Comparison of ENCODE assay signal across 9 mouse cellular contexts in the genomic region with DNA sequence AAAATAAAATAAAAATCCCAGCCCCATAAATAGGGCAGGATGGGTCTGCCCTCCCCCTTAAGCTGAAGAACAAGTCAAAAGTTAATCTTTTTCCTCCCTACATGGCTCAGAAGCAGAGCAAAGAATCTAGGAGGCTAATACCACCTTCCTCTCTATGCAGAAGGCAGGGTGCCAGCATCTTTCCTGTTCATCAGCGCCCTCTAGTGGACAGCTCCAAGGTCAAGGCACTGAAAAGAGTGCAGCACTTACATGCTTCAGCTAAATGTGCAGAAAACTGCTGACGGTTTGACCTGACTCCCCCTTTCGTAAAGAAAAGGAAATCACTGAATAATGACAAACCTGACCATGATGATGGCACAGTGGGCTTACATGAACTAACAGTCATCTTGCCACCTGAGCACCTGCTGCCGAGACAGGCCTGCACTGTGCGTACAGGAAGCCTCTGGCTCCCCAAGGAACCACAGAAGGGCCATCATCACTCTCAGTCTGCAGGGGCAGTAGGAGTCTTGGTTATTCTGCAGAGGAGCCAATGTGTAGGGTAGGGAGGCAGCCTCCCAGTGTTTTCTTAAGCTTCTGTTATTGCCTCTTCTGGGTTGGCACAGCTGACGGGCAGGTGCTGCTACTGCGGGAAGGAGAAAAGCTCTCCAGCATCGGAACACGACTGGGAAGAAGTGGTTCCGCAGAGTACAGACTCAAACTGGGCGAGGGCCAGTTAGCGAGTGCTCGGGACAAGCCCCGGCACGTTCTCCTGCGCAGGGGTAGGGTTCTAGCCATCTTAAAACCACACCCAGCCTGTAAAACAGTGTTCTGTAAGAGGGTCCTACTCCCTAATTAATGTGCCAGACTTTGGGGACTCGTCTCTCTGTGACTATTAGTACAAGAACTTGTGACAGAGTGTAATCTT.
DNase-seq lines count a peak whose midpoint lies in the region; ATAC-seq and TF ChIP-seq lines count a peak whose summit lies in the region.
"Had no signal": no experiment of that assay in that cellular context is flagged by ENCODE, and none has a peak within 500 bp of the region (broad histone marks: within the 10 kb centered on the region; RNA-seq: fewer than 3 reads in every experiment).

No protein-coding gene starts in this region.

- no peak overlapping the region for H3K27ac ChIP-seq in forebrain, embryonic 11.5 days (ENCODE audit: low read depth, low read length)
- no peak overlapping the region for H3K27ac ChIP-seq in liver, embryonic 16.5 days (ENCODE audit: low read length)
- no peak overlapping the region for H3K27ac ChIP-seq in neural tube, embryonic 14.5 days (ENCODE audit: low read depth, low read length)
- H3K27ac ChIP-seq in testis, adult 2 months (ENCODE audit: control insufficient read depth, insufficient read depth, low read depth, low read length): no peak overlapping the region
- H3K27ac ChIP-seq: heart, embryonic 13.5 days had no signal

- H3K4me2 ChIP-seq in forebrain, embryonic 11.5 days (ENCODE audit: low read depth, low read length, severe bottlenecking): no peak overlapping the region
- no peak overlapping the region for H3K4me2 ChIP-seq in liver, embryonic 16.5 days (ENCODE audit: low read depth, low read length)
- no peak overlapping the region for H3K4me2 ChIP-seq in neural tube, embryonic 14.5 days (ENCODE audit: low read depth, low read length)
- H3K4me2 ChIP-seq: heart, embryonic 13.5 days had no signal

- TF ChIP-seq CTCF in E14TG2a.4 (conservative IDR thresholded peaks at IDR 0.05; ENCODE audit: low read length): peak; percentile 54
- TF ChIP-seq CTCF in testis, adult 2 months (IDR thresholded peaks at IDR 0.05; ENCODE audit: control insufficient read depth, insufficient read depth, insufficient replicate concordance, low read depth, low read length): peak; percentile 83; the same call in 1 of the 2 replicates

- peak; percentile 61; the same call in 1 of the 2 replicates for ATAC-seq in forebrain, embryonic 11.5 days (replicated peaks; ENCODE audit: low FRiP score)
- ATAC-seq in liver, embryonic 16.5 days (ENCODE audit: low read depth): 0 out of 2 replicates have a peak, but pooled peaks have one; percentile 54
- peak; percentile 88 for ATAC-seq in neural tube, embryonic 14.5 days (ENCODE audit: low read depth)

- peaks cover 43% of the 10 kb centered on the region for H3K4me1 ChIP-seq in E14TG2a.4 (replicated peaks; ENCODE audit: low read depth, low read length)
- H3K4me1 ChIP-seq in forebrain, embryonic 11.5 days (replicated peaks; ENCODE audit: control insufficient read depth, insufficient read depth, low read length): no peaks in the 10 kb centered on the region
- no peaks in the 10 kb centered on the region for H3K4me1 ChIP-seq in liver, embryonic 16.5 days (ENCODE audit: control insufficient read depth, low read depth, low read length)
- H3K4me1 ChIP-seq in neural tube, embryonic 14.5 days (ENCODE audit: control insufficient read depth, insufficient read depth, low read length): no peaks in the 10 kb centered on the region
- no peaks in the 10 kb centered on the region for H3K4me1 ChIP-seq in testis, adult 2 months (ENCODE audit: control insufficient read depth, insufficient read depth, low read length)

- no peak overlapping the region for H3K9ac ChIP-seq in forebrain, embryonic 11.5 days (ENCODE audit: low read length)
- no peak overlapping the region for H3K9ac ChIP-seq in liver, embryonic 16.5 days (ENCODE audit: low read depth, low read length)
- H3K9ac ChIP-seq in neural tube, embryonic 14.5 days (replicated peaks; ENCODE audit: low read depth, low read length): no peak overlapping the region
- H3K9ac ChIP-seq: heart, embryonic 13.5 days had no signal

- 80% methylated on average over 17 of the region's 17 CpGs for WGBS in forebrain, embryonic 11.5 days
- 61% methylated on average over 17 of the region's 17 CpGs for WGBS in liver, embryonic 16.5 days (ENCODE audit: insufficient replicate concordance)
- 70% methylated on average over 17 of the region's 17 CpGs for WGBS in neural tube, embryonic 14.5 days

- peak; percentile 82 for DNase-seq in c-Kit-positive CD71-negative TER-119-negative erythroid progenitor cells, embryonic 14.5 days (ENCODE audit: low read depth)
- DNase-seq in forebrain, embryonic 11.5 days (ENCODE audit: low spot score): peak; percentile 84
- peak; percentile 29 for DNase-seq in heart, postnatal 25 days (ENCODE audit: low spot score)
- peak; percentile 88 for DNase-seq in kidney, postnatal 4 days

- H3K27me3 ChIP-seq in E14TG2a.4 (ENCODE audit: insufficient read depth, low read length): no peaks in the 10 kb centered on the region; the same call in 1 of the 2 replicates
- H3K27me3 ChIP-seq in forebrain, embryonic 11.5 days (ENCODE audit: control insufficient read depth, insufficient read depth, low read length): no peaks in the 10 kb centered on the region
- no peaks in the 10 kb centered on the region for H3K27me3 ChIP-seq in liver, embryonic 16.5 days (ENCODE audit: control insufficient read depth, insufficient read depth, low read depth, low read length)
- no peaks in the 10 kb centered on the region for H3K27me3 ChIP-seq in neural tube, embryonic 14.5 days (ENCODE audit: control insufficient read depth, insufficient read depth, low read length)
- H3K27me3 ChIP-seq in testis, adult 2 months (ENCODE audit: control insufficient read depth, insufficient read depth, low read length): no peaks in the 10 kb centered on the region
- H3K27me3 ChIP-seq: heart, embryonic 13.5 days had no signal

- H3K36me3 ChIP-seq in E14TG2a.4 (ENCODE audit: insufficient read depth, low read length): no peaks in the 10 kb centered on the region
- no peaks in the 10 kb centered on the region; the same call in 1 of the 2 replicates for H3K36me3 ChIP-seq in forebrain, embryonic 11.5 days (ENCODE audit: control insufficient read depth, insufficient read depth, low read length)
- H3K36me3 ChIP-seq in liver, embryonic 16.5 days (ENCODE audit: control insufficient read depth, insufficient read depth): no peaks in the 10 kb centered on the region
- H3K36me3 ChIP-seq in neural tube, embryonic 14.5 days (ENCODE audit: control insufficient read depth, insufficient read depth, low read length): peaks cover 33% of the 10 kb centered on the region
- no peaks in the 10 kb centered on the region for H3K36me3 ChIP-seq in testis, adult 2 months (ENCODE audit: control insufficient read depth, insufficient read depth, low read length)

- peak overlapping the region; percentile 62 for H3K4me3 ChIP-seq in E14TG2a.4 (replicated peaks; ENCODE audit: low read length)
- H3K4me3 ChIP-seq in forebrain, embryonic 11.5 days (ENCODE audit: low read depth, low read length): no peak overlapping the region
- H3K4me3 ChIP-seq in liver, embryonic 16.5 days (ENCODE audit: low read depth, low read length): no peak overlapping the region
- H3K4me3 ChIP-seq in neural tube, embryonic 14.5 days (ENCODE audit: low read depth, low read length): no peak overlapping the region
- no peak overlapping the region for H3K4me3 ChIP-seq in testis, adult 2 months (ENCODE audit: control insufficient read depth, low read depth, low read length)
- H3K4me3 ChIP-seq: heart, embryonic 13.5 days had no signal

- no peak for TF ChIP-seq POLR2A in testis, adult 2 months (IDR thresholded peaks at IDR 0.05; ENCODE audit: control insufficient read depth, low read depth, low read length)

- H3K9me3 ChIP-seq in E14TG2a.4 (ENCODE audit: low read length): no peaks in the 10 kb centered on the region
- H3K9me3 ChIP-seq in forebrain, embryonic 11.5 days (ENCODE audit: control insufficient read depth, low read length): no peaks in the 10 kb centered on the region
- H3K9me3 ChIP-seq in liver, embryonic 16.5 days (replicated peaks; ENCODE audit: control insufficient read depth, low read length): no peaks in the 10 kb centered on the region
- H3K9me3 ChIP-seq in neural tube, embryonic 14.5 days (ENCODE audit: control insufficient read depth, low read length): no peaks in the 10 kb centered on the region
- H3K9me3 ChIP-seq: heart, embryonic 13.5 days had no signal

- intact Hi-C loops in heart, postnatal 25 days (cut with DNase I): no loop called here

Comparison
In these comparisons a context has a peak if more than half of its experiments do, and no peak if none do; other contexts are left out.
1. DNase-seq: peak in every context shown above with its lines; median percentile 88 in kidney, postnatal 4 days; 84 in forebrain, embryonic 11.5 days; 82 in c-Kit-positive CD71-negative TER-119-negative erythroid progenitor cells, embryonic 14.5 days; 29 in heart, postnatal 25 days.